Mouse (Mus musculus) limb, embryonic 11.5 days (tissue): Measurements from ENCODE around the gene Ltbp1. TPM values are rescaled to one million over a fixed set of nuclear protein-coding genes. Genes with fewer than 3 reads are reported as not detected.

Experiments used
- ATAC-seq: fragments of 200-750 bp; cut with Nextera tagmentation; 2 replicates; pipeline ENCODE4 v1.8.0; 2017; ENCODE audit warnings: low read depth; ENCODE audit not compliant: insufficient number of reproducible peaks, low FRiP score, low TSS enrichment
- DNase-seq: peaks from one replicate; pipeline ENCODE4 v3.0.0-alpha.2; 2015; ENCODE audit warnings: low spot score
- H3K27ac ChIP-seq: fragments of 300-500 bp; sonication (generic); replicated peaks from 2 replicates; pipeline ENCODE4 v1.5.1; 2014; ENCODE audit warnings: low read depth, mild to moderate bottlenecking, low read length
- H3K27me3 ChIP-seq: fragments of 300-500 bp; sonication (generic); 2 replicates; pipeline ENCODE4 v1.6.1; 2014; ENCODE audit warnings: mild to moderate bottlenecking, low read length, mixed read lengths; ENCODE audit not compliant: control insufficient read depth, insufficient read depth
- H3K36me3 ChIP-seq: fragments of 300-500 bp; sonication (generic); 2 replicates; pipeline ENCODE4 v1.6.1; 2014; ENCODE audit warnings: mild to moderate bottlenecking, low read length, moderate library complexity, mixed read lengths; ENCODE audit not compliant: control insufficient read depth, insufficient read depth
- H3K4me1 ChIP-seq: fragments of 300-500 bp; sonication (generic); 2 replicates; pipeline ENCODE4 v1.6.1; 2014; ENCODE audit warnings: low read length, mixed read lengths; ENCODE audit not compliant: control insufficient read depth, insufficient read depth
- H3K4me2 ChIP-seq: fragments of 300-500 bp; sonication (generic); 2 replicates; pipeline ENCODE4 v1.6.1; 2014; ENCODE audit warnings: low read depth, mild to moderate bottlenecking, moderate library complexity; ENCODE audit not compliant: severe bottlenecking
- H3K4me3 ChIP-seq: fragments of 300-500 bp; sonication (generic); 2 replicates; pipeline ENCODE4 v1.5.1; 2014; ENCODE audit warnings: low read depth, low read length
- H3K9ac ChIP-seq: fragments of 300-500 bp; sonication (generic); 2 replicates; pipeline ENCODE4 v1.6.1; 2014; ENCODE audit warnings: mild to moderate bottlenecking, low read length
- H3K9me3 ChIP-seq: fragments of 300-500 bp; sonication (generic); 2 replicates; pipeline ENCODE4 v1.6.1; 2016; ENCODE audit warnings: low read length; ENCODE audit not compliant: control insufficient read depth
- WGBS: fragments of 180-500 bp; shearing (Covaris S2); extraction: QIAGEN DNeasy Blood & Tissue Kit; methylation state at CpG from one replicate; pipeline ENCODE4 v1.1.7; 2014; 5-methylcytosine and 5-hydroxymethylcytosine counted together
- polyA plus RNA-seq: library from polyadenylated mRNA; unstranded; fragments of >200 nt; fragmentation: Nextera tagmentation; extraction: Ambion mirVana; gene quantifications from 2 replicates; pipeline ENCODE4 v1.2.1, GENCODE M21; 2014

The Ltbp1 gene
- polyA plus RNA-seq, 1 experiment from 2014 or later = 29.8 TPM

- no peak for ATAC-seq
Observed at GRCm38 (mm10) chr17:75441260-75441830, 436.0 kb downstream of the Ltbp1 start.

More at GRCm38 (mm10) chr17:75441260-75441830, 436.0 kb downstream of the Ltbp1 start:
- Histone ChIP-seq H3K27me3 (no peaks in the 10 kb centered on the region), H3K9ac (no peak overlapping the region), H3K4me1 (no peaks in the 10 kb centered on the region), H3K27ac (0 out of 2 replicates have a peak overlapping the region, but pooled peaks have one; percentile 8), H3K4me3 (no peak overlapping the region), H3K9me3 (no peaks in the 10 kb centered on the region), H3K36me3 (no peaks in the 10 kb centered on the region), H3K4me2 (no peak overlapping the region)
- no peak for DNase-seq
- 74% methylated on average over 5 of the region's 5 CpGs for WGBS
